Mouse (Mus musculus) embryonic fibroblast, embryonic 13.5 days (primary cell): ENCODE measurements at regions not wholly inside any gene's neighbourhood (a gene's known extent, or its start where the extent isn't known, plus 50 kb on each side); places are given as distances from the start of the nearest gene placed in this dataset.

Experiments used
- CTCF ChIP-seq: IDR thresholded peaks from 2 replicates; pipeline ENCODE4 v1.5.1; 2011; ENCODE audit warnings: mild to moderate bottlenecking, control low read depth, low read length, moderate library complexity, borderline replicate concordance; ENCODE audit not compliant: insufficient read depth
- POLR2A ChIP-seq: IDR thresholded peaks from 2 replicates; pipeline ENCODE4 v1.6.1; 2011; ENCODE audit warnings: low read depth, mild to moderate bottlenecking, control low read depth, low read length, moderate library complexity

GRCm38 (mm10) chr16:9277064-9277463, 447.2 kb downstream of the 1810013L24Rik start:
- TF ChIP-seq CTCF (no peak), POLR2A (no peak)
